Mouse (Mus musculus): ENCODE results near the gene Ascc1.

The Ascc1 gene

DNA sequence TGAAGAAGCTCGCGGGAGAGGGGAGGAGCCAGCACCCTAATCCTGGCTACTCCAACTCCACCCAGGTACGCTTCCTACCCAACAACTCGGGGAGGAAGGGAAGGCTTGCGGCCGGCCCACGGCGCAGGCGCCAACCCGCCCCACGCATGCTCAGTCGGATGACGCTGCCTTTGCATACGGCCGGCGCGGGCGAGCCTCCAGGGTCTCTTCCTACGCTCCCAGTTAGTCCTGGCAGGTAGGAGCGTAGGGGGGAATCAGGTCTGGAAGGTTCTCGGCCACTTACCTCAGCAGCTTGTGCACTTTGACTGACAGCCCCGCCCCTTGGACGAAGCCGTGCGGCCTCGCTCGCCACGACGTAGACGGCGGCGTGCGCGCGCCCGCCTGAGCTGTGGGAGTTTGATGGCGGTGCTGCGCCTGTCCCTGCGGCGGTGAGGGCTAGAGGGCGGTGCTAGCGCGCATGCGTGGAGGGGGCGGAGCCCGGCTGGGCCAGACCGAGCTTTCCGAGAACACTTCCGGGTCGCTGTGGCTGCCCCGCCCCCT is at the start of gene Ascc1, which contains the start of gene Anapc16:
Gene Ascc1, plus strand, starts transcription at position 133 of the 540 bp plus-strand sequence.
Gene Anapc16, minus strand, starts transcription at position 463 of the 540 bp plus-strand sequence.
- peak; percentile 99 for DNase-seq (ENCODE audit: low read depth, low spot score)

DNA sequence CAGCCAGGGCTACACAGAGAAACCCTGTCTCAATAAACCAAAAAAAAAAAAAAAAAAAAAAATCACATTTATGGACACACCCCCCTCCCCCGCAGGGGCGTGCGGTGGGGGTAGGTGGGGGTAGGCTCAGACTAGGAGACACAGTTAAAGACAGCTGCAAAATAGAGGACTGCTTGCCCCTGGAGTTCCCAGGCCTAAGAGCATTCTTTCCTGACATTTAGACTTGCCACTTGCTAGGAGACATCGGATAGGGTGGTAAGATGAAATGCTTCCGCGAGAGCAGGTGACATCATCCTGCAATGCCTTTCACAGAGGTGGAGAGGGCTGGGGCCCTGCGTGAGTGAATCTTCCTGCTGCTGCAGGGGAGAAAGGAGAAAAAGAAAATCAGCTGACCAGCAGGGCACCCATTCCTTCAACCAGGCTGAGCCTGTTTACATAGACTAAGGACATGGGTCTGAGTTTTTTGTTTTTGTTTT is 49.0 kb upstream of the Ascc1 start:
- DNase-seq (ENCODE audit: low read depth, low spot score), result peak; percentile 71

DNA sequence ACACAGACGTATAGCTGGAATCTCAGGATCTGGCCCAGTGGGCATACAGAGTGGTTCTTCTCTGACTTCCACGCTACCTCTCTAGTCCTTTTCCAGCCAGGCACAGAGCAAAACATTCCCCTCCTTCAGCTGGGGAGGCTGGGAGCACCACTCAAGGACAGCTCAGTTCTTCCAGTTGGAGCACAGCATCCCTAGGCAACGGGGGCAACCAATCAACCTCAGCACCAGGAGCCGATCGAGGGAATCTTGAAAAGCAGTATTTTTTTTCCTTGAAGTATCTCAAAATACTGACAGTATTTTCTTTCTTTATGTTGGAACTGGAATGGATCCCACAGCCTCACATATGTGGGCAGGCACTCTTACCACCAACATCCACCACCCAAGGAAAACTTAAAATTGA is 45.9 kb upstream of the Ascc1 start:
- DNase-seq (ENCODE audit: low read depth, low spot score), result no peak

DNA sequence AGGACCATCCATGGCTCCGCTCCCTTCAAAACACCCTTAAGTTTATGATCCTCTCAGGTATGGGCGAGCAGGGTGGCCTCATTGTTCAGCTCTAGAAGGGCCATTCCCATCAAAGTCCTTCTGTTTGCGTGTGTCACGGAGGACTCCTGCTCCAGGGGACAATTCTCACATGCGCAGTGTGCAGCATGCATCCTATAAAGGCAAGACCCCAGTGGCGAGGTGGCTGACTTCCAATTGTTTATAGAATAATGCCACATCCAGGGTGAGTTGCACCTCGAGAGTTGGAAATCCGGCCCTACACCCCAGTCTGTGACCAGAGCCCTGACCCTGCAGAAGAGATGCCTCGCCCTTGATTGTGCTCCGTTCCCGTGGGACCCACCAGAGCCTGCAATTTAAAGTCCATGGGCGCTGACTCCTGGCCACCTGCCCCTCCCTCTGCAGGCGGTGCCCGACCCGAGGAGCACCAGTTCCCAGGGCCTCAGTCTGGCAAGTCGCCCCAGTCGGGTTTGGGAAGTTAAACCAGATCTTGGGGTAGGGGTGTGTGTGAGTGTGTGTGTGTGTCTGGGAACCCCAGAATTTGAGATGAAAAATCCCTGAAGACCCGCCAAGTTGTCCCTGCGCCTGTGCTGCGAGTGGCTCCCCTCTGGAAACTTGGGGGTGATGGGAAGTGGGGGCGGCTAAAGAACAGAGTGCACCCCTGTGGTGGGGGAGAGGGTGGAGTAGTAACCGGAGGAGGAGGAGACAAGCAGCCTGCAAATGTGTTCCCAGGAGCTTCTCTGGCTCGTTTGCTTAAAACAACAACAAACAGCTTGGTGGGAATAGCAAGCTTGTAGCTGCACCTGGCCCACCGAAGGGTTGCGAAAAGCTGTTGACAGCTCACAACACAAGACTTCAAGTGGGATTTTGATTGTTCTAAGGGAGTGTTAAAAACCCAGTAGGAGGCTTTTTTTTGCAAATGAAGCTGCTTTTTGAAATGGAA is 45.1 kb upstream of the Ascc1 start:
- DNase-seq (ENCODE audit: low read depth, low spot score), result no peak

DNA sequence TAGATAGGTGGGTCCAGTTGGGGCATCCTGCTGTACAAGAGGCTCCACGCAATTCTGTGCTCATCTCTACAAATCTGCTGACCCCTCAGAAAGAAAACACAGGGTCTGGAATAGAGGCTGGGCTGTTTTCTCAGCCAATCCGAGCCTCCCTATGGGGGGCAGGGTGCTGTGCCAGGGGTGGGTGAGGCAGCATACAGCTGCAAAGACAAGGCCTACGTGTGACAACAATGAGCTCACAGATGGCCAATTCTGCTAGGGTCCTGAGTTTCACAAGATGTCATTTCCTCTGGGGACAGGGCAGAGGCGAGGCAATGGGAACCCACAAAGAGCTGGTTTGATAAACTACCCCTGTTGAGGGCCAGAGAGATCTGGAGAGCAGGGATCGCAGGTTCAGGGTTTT is 44.1 kb upstream of the Ascc1 start:
- DNase-seq (ENCODE audit: low read depth, low spot score), result no peak

DNA sequence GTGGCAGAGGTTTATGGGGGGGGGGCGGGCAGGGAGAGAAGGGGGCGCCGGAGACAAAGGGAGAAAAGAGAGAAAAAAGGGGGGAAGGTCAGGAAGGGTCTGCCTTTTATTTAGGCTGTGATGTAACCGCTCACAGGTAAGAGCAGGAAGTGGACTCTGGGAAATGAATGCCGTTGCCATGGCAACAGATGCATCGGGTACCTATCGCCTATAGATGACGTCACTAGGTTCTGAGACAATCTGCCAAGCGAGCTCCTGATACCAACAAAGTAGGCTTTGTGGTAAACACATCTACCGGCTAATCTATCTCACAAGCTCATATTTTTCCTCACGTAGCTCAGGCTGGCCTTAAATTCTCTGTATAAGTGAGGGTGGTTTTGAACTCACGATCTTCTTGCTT is 43.1 kb upstream of the Ascc1 start:
- peak; percentile 75 for DNase-seq (ENCODE audit: low read depth, low spot score)

DNA sequence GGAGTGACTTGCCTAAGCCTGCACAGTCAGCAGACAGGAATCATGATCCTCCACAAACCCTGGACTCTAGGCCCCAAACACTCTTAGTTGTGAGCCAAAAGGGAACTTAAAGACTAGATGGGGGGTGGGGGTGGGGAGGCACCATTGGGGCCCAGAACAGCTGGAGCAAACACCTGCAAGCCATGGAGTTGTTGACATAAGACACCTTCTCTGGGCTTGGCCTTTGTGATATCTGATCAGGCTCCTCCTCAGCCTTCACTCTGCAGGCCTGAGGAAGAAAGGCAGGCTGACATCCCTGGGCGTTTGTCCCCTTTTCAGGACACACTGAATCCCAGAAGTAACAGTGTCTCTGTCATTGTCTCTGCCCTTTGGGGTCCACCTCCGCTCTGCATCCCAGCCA is 39.0 kb upstream of the Ascc1 start:
- DNase-seq (ENCODE audit: low read depth, low spot score), result no peak

DNA sequence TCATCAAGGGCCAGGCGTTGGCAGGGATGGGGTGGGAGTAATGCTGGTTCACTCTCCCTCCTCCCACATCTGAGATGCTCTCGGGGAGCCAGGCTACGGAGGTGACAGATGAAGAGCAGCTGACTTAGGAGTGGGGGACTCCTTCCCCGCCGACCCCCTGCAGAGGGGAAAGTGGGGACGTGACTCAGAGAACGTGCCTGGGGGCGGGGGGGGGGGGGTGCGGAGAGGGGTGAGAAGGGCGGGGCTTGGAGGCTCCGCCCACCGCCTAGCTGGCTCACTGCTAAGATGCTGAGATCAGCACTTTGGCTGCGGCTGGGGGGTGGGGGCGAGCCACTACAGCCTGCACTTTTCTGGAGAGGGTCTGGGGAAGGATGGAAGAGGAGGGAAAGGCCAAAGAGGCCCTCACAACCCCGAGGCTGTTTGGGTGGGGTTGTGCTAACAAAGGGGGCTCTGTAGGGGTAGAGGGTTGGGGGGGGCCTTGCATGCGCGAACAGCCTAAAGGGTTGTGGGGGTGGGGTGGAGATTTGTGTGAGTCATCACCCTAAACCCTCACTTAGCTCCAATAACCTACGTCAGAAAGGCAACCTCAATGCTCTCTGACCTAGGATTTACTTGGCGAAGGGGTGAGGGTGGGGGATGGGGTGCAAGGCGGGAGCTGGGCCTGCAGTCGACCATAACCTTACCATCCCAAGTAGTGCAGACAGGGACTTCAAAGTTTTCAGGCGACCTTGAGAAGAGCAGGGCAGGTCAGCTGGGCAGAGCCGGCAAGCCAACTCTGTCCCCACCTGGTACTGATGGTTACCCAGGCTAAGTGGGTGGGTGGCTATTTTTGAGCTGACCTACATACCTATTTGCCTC is 37.9 kb upstream of the Ascc1 start:
- peak; percentile 79 for DNase-seq (ENCODE audit: low read depth, low spot score)

DNA sequence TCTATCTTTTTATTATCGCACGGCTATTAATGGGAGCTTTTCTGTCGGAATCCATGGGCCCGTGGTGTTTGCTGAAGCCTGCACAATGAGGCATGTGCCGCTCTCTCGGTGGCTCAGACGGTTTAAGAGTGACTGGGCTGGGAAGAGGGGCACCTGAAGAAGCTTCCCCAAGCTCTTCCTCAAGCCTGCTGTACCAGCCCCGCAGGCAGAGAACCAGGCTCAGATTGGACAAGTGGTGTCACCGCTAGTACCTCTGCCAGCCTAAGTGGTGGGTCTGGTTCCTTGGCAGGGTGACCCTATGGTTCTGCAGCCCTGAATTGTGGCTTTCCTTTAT is 37.3 kb upstream of the Ascc1 start:
- no peak for DNase-seq (ENCODE audit: low read depth, low spot score)

DNA sequence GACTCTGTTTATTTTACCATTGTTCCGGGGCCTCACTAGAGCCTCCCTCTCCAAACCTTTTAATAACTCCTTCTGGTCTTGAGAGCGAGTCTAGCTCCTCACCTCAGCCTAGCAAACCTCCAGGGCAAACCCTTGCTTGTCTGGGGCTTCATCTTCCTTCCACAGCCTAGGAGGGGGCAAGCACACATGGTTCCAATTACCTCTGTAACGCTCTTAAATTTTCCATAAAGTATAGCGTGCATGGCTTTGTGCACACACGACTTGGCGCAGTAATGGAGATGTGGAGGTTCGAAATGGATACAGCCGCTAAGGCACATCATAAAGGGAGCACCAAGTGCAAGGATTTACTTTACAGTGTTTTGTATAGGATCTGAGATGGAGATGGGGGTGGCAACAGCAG is 36.8 kb upstream of the Ascc1 start:
- DNase-seq (ENCODE audit: low read depth, low spot score), result no peak

DNA sequence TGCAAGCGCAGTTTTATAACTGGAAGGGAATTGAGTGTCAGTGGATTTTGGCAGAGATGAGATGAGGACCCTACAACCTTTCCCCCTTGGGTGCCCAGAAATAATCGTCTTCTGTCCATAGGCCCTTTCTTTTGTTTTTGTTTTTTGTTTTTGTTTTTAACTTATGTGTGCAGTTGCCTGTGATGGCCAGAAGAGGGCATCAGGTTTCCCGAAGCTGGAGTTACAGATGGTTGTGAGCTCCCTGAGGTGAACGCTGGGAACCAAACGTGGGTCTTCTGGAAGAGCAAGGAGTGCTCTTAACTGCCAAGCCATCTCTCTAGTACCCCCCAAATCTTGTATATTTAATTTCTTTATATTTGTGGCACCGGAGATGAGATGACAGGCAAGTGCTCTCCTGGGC is 35.9 kb upstream of the Ascc1 start:
- no peak for DNase-seq (ENCODE audit: low read depth, low spot score)

DNA sequence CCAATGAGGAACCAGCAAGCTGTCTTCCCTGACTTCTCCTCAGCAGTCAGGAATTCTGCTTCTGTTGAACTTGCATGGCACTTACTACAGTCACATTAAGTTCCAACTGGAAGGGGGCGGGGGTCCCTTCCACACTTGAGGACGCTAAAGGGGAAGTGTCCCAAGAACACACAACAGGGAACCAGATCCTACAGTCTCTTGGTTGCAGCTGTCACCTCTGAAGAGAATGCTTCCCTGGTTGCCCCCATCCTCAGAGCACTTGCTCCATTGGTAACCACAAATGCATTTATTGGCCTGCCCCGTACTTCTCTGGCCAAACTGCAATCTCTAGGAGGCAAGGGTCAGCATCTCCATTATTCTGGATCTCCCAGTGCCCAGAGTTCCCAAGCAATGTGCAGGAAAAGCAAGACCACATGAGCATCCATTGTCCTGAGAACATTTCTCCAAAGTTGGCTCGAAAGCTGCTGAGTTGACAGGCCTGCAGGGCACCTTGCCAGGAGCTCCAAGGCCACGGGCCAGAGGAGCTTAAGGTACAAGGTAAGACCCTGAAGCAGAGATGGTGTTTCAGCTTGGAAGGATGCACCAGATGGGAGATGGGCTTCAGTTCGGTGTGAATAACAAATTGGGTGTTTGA is 35.2 kb upstream of the Ascc1 start:
- no peak for DNase-seq (ENCODE audit: low read depth, low spot score)

DNA sequence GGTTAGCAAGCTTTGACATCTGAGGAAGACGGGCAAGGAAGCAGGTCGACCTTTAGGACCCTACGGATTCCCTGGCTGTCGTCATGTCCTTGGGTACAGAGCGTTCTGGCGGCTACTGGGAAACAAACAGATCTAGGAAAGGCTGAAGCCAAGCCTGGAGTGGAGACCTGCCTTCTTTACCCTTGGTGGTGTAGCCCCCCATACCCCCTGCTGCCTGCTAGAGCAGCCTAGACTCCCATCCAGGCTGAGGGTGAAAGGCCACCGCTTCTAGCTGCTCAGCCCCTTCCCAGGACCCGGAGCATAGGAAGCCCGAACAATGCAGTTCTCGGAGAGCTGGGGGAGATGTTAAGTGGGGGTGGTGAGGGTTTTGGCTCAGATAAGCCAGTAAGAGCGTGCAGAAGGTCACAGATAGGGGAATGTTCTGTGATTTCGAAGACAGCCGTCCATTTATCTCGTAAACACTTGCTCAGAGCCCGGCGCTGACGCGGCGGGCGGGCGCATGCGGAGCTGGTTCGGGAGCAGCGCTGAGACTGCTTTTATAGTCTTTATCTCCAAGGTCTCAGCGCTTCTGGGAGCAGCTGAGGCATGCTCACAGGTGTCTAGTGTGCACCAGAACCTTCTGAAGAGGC is 32.7 kb upstream of the Ascc1 start:
- peak; percentile 62 for DNase-seq (ENCODE audit: low read depth, low spot score)

DNA sequence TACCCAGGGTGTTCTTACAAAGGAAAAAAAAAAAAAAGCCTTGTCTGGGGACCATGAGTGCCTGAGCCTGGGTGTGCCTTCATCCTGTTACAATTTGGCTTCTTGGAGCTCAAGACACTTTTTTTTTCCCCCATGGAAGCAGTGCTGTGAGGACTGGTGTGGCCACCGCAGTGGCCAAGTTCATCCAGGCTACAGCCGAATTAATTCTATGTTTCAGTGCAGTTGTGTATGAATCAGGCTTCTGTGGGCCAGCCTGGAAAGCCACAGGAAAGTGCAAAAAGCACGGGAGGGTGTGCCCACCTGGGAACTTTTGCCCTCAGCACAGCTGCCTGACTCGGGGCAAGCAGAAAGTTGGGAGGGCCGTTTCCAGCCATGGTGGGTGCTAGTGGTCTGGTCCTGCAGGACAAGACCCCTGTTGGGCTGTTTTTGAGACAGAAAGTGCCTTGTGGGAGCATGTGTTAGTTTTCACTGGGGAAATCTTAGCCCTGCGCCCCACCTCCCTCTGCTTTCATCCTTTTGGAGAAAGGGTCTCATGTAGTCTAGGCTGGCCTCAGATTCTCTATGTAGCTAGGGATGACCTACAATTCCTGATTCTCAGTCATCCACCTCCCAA is 32.0 kb upstream of the Ascc1 start:
- no peak for DNase-seq (ENCODE audit: low read depth, low spot score)

DNA sequence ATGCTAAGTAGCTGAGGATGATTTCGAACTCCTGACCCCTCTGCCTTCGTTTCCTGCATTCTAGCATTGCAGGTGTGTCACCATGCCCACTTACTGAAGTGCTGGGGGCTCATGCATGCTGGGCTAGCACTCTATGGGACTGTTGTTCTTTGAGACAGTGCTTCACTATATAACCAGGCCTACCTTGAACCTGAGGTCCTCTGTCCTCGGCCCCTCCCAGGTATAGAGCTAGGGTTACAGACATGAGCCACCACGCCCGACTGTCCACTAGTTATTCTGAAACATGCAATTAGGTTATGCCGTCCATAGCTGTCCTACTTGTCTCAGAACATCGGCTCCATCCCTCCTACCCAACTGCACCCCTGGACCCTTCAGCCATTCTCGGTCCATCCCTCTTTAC is 30.8 kb upstream of the Ascc1 start:
- DNase-seq (ENCODE audit: low read depth, low spot score), result no peak

DNA sequence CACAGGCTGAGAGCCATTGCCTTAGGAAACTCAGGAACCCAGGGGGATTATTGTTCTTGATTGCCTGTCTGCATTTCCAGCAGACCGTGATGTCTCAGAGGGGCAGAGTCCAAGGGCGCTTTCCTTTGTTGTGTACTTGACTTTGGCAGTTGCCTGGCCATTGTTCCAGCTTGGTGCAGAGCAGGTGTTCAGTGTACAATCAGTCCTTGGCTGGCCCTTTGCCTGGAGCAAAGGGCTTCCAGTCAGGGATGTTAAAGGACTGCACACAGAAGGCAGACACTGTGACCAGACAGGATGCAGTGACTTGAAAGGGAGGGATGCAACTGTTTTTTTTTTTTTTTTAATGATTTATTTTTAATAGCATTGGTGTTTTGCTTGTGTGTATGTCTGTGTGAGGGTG is 30.1 kb upstream of the Ascc1 start:
- DNase-seq (ENCODE audit: low read depth, low spot score), result no peak

DNA sequence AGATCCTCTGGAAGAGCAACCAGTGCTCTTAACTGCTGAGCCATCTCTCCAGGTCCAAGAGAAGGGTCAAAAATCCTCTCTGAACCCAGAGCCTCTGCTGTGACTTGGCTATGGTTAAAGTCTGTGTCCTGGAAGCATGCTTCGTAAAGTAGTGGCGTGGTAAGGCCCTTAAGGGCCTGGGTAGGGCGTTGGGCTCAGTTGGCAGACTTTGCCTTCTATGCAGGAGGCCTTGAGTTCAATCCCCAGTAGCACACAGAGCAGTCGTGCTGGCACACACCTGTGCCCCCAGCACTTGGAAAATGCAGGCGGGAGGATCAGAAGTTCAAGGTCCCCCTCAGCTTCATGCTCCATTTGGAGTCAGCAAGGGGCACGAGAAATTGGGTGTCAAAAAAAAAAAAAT is 29.6 kb upstream of the Ascc1 start:
- no peak for DNase-seq (ENCODE audit: low read depth, low spot score)

DNA sequence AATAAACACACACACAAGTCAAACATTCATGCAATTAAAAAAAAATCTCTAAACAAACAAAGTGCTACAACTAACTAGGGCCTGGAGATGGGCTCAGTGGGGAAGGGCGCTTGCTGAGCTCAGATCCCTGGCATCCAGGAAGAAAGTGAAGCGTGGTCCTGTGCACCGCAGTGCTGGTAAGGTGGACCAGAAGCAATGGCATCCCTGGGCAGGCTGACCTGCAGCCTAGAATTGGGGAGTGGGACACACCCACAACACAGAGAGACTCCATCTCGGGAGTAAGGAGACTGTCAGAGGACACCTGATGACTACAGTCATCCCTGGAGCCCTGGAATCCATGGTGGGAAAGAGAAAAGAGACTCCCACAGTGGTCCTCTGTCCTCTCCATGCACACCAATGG is 29.2 kb upstream of the Ascc1 start:
- no peak for DNase-seq (ENCODE audit: low read depth, low spot score)

DNA sequence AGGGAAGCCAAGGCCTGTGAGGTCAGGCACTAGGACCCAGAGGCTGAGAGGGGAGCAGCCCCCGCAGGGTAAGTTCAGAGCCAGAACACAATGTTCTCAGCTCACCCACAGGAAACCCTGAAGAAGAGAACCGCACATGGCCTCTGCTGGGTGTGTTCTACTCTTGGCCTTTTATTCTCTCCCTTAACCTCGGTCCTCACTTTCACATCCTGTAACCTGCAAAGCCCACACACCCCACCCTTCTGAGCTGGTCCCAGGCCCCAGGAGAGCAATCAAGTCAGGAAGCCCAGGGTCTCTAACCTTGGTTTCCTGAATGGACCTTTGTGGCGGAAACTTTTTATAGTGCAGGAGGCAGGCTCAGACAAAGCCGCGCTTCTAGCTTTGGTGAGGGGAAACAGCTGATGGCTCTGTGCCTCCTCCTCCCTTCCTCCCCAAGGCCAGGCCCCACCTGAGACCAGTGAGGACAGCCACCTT is 28.4 kb upstream of the Ascc1 start:
- DNase-seq (ENCODE audit: low read depth, low spot score), result peak; percentile 87

DNA sequence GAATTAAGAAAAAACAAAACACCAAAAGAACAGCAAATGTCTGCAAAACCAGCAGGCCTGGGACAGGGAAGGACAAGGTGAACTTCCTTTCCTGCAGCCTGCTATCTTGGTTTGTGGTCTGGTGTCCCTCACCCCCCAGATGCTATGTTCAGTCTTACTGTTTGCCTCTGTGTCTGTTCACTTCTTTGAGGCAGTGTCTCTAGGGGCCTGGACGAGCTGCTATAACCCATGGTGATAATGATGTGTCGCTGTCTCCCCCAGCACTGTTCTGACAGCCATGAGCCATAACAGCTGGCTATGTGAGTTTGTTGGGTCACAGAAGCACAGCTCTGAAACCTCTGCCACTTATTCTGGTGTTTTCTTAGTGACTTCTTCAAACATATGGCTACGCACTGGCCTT is 27.8 kb upstream of the Ascc1 start:
- peak; percentile 75 for DNase-seq (ENCODE audit: low read depth, low spot score)

DNA sequence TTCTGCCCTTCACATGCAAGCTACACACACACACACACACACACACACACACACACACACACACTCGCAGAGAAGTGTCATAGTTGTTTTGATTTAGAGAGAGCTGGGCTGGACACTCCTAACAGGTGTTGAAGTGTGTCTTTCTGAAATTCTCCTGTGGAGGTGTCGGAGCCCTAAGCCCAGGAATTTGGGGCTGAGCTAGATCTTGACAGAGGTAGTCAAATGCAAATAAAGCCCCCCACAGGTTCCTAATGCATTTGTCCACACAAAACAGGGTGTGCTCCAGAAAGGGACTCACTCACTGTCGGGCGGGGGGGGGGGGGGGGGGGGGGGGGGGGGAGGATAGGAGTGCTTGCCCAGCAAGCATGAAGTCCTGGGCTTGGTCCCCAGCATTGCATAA is 25.5 kb upstream of the Ascc1 start:
- no peak for DNase-seq (ENCODE audit: low read depth, low spot score)

All from CD4-positive helper T cell, adult 2 months (primary cell).